Mouse (Mus musculus): ENCODE results near the gene Qars. TPM values are rescaled to one million over a fixed set of nuclear protein-coding genes. Genes with fewer than 3 reads are reported as not detected.

The Qars gene
- total RNA-seq (2023), result 100 to 1,000 TPM; 145 to 176 TPM

DNA sequence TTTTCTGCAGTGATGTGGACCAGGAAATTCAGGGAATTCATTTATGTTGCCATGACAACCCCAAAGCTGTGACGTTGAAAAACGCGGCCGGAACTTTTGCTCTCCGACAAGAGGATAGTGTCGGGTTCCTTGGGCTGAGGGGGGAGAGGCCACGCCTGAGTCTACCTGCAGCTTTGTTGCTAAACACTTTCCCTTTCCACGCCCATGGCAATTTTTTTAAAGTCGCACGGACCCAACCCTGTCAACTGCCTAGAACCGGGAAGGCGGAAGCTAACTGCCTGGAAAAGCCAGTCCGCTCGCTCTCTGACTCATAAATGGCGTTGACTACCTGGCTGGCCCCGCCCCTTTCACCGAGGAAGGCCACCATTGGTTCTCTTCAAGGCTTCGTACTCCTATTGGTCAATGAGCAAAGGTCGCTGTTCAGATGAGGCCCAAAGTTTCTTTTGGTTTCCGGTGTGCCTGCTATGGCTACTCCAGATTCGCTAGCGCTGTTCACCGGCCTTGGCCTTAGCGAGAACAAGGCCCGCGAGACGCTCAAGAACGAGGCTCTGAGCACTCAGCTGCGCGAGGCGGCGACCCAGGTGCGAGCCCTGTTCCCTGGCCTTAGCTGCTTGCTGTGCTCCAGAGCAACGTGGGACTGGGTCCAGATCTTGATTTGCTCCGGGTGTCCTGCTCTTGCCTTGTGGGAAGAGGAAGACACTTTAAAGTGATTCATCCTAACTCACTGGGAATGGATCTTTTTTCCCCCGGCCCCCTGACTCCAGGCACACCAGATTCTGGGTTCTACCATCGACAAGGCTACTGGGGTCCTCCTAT lies at the start of gene Qars:
TSS of gene Qars (plus strand) at position 88 of the 816 bp plus-strand sequence.

DNA sequence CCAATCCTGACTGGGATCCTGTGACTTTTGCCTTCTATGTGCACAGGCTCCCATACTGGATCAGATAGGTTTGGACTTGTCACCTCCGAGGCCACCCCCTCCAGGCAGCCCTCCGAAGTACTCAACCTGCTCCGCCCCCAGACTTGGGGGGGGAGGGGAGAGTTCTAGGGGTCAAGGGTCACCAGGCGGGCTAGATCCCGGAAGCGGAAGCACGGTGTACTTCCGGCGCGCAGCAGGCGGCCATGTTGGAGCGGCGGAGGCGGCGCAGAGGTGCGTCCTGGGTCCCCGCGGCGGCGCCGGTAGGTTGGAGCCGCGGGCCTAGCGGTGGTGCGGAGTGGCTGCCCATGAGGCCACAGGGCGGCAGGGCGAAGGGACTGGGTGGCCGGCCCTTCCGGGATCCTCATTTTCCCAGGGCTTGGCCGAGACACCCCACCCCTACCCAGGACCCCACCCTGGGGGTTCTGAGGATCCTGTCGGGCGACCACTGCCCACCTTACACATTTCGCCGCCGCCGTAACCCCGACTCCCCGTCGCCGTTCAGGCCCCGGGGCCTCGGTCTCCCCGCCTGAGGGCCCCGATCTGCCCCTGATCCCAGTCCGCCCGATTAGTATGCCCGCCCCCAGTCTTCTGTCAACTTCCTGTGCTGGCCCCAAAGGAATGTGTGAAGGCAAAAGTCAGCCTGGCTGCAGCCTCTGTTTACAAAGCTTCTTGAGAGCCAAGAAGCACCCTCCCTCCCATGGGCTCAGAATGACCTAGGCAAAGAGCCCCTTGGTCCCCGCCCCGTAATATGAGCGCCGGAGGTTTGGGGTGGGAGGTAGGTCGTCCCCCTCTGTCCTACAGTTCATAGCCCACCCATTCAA lies 47.0 kb upstream of the Qars start, which contains the start of gene Ccdc71:
TSS of gene Ccdc71 (plus strand) at position 209 of the 860 bp plus-strand sequence.

DNA sequence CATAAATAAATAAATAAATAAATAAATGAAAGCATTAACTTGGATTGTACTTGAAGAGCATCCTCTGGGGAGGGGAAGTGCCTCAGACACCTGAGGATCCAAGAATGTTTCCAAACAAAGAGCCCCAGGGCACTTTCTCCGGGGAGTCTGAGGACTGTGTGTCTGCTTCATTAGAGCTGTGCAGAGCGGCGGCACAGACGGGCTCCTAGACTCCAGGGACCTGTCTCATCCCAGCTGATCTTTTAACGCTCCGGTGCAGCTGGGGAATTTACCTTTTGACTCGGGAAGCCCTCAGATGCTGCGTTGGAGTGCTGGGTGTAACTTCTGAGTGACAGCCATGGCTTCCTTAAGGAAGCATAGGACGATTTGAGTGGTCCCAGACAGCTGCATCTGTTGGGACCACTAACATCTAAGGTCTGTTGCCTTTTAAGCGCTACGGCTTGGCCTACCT lies 46.3 kb upstream of the Qars start, which contains the start of gene Klhdc8b:
TSS of gene Klhdc8b (minus strand) at position 401 of the 451 bp plus-strand sequence.

DNA sequence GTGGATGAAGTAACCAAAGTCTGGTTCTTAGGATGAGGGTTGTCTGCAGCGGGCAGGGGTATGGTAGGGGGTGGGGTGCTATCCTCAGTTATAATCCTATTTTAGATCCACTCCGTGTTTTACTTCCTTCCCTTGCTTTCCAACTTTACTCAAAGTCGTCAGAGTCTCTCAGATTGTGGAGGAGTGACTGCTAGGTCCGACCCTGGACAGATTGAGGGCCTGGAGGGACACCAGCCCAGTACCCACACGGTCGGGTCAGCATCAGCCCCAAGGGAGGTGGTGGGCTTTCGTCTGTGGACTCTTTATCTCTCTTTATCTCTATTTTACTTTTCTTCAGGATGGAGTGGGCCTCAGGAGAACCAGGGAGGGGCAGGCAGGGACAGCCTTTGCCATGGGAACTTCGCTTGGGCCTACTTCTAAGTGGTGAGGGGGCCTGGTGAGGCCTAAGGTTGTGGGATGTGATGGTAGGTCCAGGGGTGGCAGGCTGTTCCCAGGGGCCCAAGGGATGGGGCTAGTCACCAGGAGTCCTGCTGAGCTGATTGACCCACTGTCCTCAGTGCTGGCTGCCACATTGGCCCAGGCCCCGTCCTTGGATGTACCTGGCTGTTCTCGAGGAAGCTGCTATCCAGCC lies 27.7 kb upstream of the Qars start, which contains the start of gene Lamb2:
TSS of gene Lamb2 (plus strand) at position 16 of the 631 bp plus-strand sequence.

DNA sequence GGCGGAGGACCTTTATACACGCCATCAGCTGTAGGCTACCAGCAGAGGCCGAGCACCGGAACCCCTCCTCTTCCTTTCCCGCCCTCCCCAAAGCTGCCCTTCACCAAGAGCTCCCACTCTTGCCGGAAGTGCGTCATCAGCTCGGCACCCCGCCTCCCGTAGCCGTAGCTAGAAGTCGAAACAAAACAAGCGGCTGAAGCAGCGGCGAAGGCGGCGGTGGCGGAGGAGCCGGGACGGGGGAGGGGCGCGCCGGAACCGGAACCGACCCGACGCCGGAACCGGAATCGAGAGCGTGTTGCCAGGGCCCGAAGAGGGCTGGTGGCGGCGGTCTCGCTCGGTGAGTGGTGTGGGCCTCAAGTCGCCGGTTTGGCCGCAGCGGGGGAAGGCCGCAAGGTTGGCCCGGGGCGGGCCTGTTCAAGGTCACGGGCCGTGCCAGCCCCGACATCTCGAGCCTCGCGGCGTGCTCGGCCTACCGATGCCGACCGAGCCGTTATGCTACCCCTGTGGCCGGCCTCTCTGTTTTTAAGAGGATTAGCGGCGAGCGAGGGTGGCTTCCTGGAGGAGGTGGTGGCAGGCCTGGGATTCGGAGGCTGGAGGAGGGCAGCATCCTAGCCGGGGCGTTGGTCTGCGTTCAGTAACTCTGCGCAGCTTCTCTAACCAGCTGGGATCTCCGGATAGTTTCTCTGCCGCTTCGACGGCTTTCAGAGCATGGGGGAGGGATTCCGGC lies 16.8 kb upstream of the Qars start, which contains the start of gene Usp19:
TSS of gene Usp19 (plus strand) at position 44 of the 727 bp plus-strand sequence.

DNA sequence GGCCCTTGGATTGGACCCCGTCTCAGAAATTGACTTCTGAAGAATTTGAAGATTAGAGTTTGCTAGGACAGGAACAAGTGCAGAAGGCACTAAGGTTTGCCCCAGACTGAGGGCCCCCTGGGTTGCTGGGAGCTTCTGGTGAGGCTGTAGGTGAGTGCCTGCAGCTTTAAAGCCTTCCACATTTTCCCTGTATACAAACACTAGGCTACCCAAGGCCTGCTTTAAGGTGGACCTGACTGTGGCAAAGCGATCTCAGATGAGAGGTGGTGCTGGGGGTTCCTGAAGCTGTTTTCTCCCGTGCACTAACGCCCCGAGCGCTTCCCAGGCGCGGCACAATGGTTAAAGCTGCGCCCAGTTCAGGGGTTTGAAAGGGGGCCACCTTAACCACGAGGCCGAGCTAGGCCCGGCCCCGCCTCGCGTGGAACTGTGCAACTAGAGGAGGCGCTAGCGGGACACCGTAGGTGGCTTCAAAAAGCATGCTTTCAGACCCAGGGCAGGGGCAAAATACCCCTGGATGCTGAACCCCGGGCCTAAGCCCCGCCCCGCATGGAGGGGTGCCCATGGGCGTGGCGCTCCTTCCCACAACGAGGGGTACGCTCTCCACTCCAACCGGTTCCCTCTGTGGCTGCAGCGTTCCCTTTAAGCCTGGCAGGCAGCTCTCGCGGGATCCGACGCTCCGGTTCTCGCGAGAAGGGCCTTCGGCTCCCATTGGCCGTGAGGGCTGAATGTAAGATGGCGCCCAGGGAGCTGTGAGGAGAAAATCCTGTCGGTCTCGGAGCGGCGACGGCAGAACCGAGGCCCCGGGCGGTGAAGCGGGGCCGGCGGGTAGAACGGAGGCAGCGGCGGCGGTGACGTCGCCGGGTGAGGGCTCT lies 9.1 kb downstream of the Qars start, which contains the start of gene Qrich1:
TSS of gene Qrich1 (plus strand) at position 427 of the 872 bp plus-strand sequence.

DNA sequence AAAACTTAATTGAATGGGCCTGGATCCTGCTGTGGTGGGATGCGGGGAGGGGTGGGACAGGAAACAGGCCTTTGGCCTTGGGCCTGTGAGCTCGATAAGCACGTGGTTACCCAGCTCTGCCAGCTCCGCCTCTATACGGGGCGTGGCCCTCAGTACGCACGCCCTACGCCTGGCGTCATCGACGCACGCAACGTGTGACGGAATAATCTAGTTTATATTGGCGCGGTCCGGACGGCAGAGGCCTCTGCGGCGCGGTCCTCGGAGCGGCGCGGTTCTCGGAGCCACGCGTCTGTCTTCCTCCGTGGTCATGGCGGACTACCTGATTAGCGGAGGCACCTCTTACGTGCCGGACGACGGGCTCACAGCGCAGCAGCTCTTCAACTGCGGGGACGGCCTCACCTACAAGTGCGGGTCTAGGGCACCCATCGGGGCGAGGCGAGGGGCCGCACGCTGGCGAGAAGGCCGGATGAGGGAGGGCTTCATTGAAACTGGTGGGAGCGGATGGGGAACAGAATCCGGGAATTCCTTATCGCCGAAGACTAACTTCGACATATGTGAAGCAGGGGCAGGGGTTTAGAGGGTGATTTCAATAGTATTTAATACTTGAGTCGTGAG lies 52.8 kb downstream of the Qars start, which contains the start of gene Impdh2:
TSS of gene Impdh2 (plus strand) at position 60 of the 615 bp plus-strand sequence.

Other genes starting within 250 kb of the Qars start
- gene Dag1, start 243.7 kb upstream of the Qars start, total RNA-seq (2023), result 10 to 100 TPM; 14.6 to 16.6 TPM
- 1 to 10 TPM; 2.2 to 2.9 TPM for gene Nicn1, start 217.3 kb upstream of the Qars start, total RNA-seq (2023)
- gene Amt, start 210.9 kb upstream of the Qars start, total RNA-seq (2023), result 1 to 10 TPM; 1.0 TPM
- 100 to 1,000 TPM; 645 to 652 TPM for gene Rhoa, start 201.6 kb upstream of the Qars start, total RNA-seq (2023)
- 10 to 100 TPM; 13.5 to 16.4 TPM for gene Tcta, start 201.5 kb upstream of the Qars start, total RNA-seq (2023)
- gene Gpx1, start 168.8 kb upstream of the Qars start, total RNA-seq (2023), result 1,000 to 10,000 TPM; 2,015 to 2,084 TPM
- 100 to 1,000 TPM; 145 to 165 TPM for gene Usp4, start 159.9 kb upstream of the Qars start, total RNA-seq (2023)
- 1 to 10 TPM; 2.8 to 3.7 TPM for gene 1700102P08Rik, start 114.9 kb upstream of the Qars start, total RNA-seq (2023)
- not detected for gene Ccdc36, start 79.2 kb upstream of the Qars start, total RNA-seq (2023)
- not detected for gene BC048562, start 71.2 kb upstream of the Qars start, total RNA-seq (2023)
- 10 to 100 TPM; 16.6 to 24.8 TPM for gene Ccdc71, start 47.2 kb upstream of the Qars start, total RNA-seq (2023)
- gene Klhdc8b, start 46.1 kb upstream of the Qars start, total RNA-seq (2023), result 1 to 10 TPM; 1.7 to 1.8 TPM
- gene Lamb2, start 28.0 kb upstream of the Qars start, total RNA-seq (2023), result under 1 TPM; 0.36 to 1.00 TPM
- 100 to 1,000 TPM; 176 to 197 TPM for gene Usp19, start 17.1 kb upstream of the Qars start, total RNA-seq (2023)
- gene Qrich1, start 9.1 kb downstream of the Qars start, total RNA-seq (2023), result 100 to 1,000 TPM; 142 to 149 TPM
- 10 to 100 TPM; 93.4 to 98.0 TPM for gene Impdh2, start 52.6 kb downstream of the Qars start, total RNA-seq (2023)
- 10 to 100 TPM; 26.0 to 30.1 TPM for gene Ndufaf3, start 59.7 kb downstream of the Qars start, total RNA-seq (2023)
- 10 to 100 TPM; 33.7 to 38.3 TPM for gene Dalrd3, start 62.2 kb downstream of the Qars start, total RNA-seq (2023)
- gene Wdr6, start 71.0 kb downstream of the Qars start, total RNA-seq (2023), result 1 to 10 TPM; 3.8 to 4.3 TPM
- under 1 TPM in 1 of 2 experiments, not detected in 1; 0.67 TPM for gene P4htm, start 90.0 kb downstream of the Qars start, total RNA-seq (2023)
- 100 to 1,000 TPM; 119 to 166 TPM for gene Arih2, start 141.7 kb downstream of the Qars start, total RNA-seq (2023)
- 10 to 100 TPM; 28.1 to 30.7 TPM for gene Slc25a20, start 154.4 kb downstream of the Qars start, total RNA-seq (2023)
- gene Prkar2a, start 181.6 kb downstream of the Qars start, total RNA-seq (2023), result 10 to 100 TPM; 21.8 to 27.1 TPM

Data from monocyte, adult 59 days (primary cell).